Mouse (Mus musculus): Measurements from ENCODE around the gene D3Ertd254e. TPM values are rescaled to one million over a fixed set of nuclear protein-coding genes. Genes with fewer than 3 reads are reported as not detected.
"Not testable (repeated sequence)": the region's sequence is repeated elsewhere in the genome, so short reads cannot be mapped to it uniquely, and the experiment has no call there.

D3Ertd254e gene
- polyA plus RNA-seq (2015; fragmentation: Nextera tagmentation; extraction: Ambion mirVana), result 14.8 and 15.1 TPM in 2 replicates

DNA sequence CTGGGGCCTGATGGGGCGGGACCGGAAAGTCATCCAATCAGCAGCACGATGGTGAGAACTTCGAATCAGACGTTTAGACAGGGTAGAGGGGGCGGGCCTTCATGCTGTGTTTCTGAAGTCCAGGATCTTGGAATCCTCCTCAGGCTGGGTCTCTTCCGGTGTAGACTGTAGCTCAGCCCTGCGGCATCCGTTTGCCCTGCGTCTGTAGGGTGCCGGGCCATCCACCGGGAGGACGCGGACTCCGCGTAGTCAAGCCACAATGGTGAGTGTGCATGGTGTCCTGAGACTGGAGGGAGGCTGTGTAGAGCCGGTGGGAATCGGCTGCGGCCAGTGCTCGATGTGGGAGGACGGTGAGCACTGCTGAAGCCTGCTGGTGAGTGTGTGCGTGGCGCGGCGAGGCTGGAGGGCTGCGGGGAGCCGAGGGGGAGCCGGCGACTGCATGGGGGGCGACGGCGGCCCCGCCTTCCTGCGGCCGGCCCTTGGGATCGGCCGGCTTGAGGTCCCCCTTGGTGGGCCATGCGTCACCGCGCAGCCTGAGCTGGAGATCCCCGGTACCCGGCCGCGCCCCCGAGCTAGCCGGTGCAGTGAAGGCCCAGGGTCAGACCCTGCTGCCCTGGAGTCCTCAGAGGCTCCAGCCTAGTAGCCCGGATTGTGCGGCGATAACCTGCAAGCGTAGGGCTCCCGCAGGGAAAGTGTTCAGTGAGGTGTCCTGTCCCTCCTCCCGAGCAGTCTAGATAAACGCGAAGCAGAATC lies at the start of gene D3Ertd254e:
D3Ertd254e (plus strand) TSS at position 84 of the 753 bp plus-strand sequence.
- peak within 1 kb of the TSS; percentile 95 for H3K4me3 ChIP-seq (replicated peaks; ENCODE audit: low read length)
- H3K36me3 ChIP-seq (ENCODE audit: control insufficient read depth, insufficient read depth), result no peaks in the 10 kb centered on the region
- H3K27ac ChIP-seq (ENCODE audit: low read length), result peak within 1 kb of the TSS; percentile 92
- peak within 1 kb of the TSS; percentile 97 for H3K9ac ChIP-seq (replicated peaks; ENCODE audit: low read depth, low read length)
- H3K4me2 ChIP-seq (ENCODE audit: low read length), result peak within 1 kb of the TSS; percentile 71
- H3K27me3 ChIP-seq (replicated peaks; ENCODE audit: control insufficient read depth, insufficient read depth, low read length), result no peaks in the 10 kb centered on the region
- peaks cover 30% of the 10 kb centered on the region for H3K4me1 ChIP-seq (replicated peaks; ENCODE audit: control insufficient read depth, insufficient read depth, low read length)
- H3K9me3 ChIP-seq (ENCODE audit: control insufficient read depth, low read length), result no peaks in the 10 kb centered on the region
- ATAC-seq, result peak; percentile 100
- WGBS, result 0% methylated on average over 54 of the region's 54 CpGs

DNA sequence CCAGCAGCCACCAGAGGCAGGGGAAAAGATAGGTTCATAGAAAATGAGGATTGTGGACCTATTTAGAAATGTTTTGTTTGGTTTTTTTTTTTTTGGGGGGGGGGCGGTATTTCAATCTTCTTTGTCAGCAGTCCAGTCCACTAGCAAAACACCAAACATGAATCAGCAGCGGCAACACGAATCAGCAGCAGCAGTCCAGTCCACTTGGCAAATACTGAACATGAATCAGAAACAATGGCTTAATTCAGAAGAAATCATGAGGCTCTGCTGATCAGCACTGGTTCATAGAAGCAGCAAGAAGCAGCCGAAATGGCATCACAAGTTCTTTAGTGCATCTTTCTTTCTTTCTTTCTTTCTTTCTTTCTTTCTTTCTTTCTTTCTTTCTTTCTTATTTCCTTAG lies 34.7 kb upstream of the D3Ertd254e start:
- no peak for ATAC-seq
- H3K27ac ChIP-seq (ENCODE audit: low read length), result no peak overlapping the region
- H3K36me3 ChIP-seq (ENCODE audit: control insufficient read depth, insufficient read depth), result no peaks in the 10 kb centered on the region
- H3K9ac ChIP-seq (replicated peaks; ENCODE audit: low read depth, low read length), result no peak overlapping the region
- H3K9me3 ChIP-seq (ENCODE audit: control insufficient read depth, low read length), result no peaks in the 10 kb centered on the region
- H3K4me2 ChIP-seq (ENCODE audit: low read length), result no peak overlapping the region
- no peaks in the 10 kb centered on the region; the same call in 1 of the 2 replicates for H3K4me1 ChIP-seq (replicated peaks; ENCODE audit: control insufficient read depth, insufficient read depth, low read length)
- no peaks in the 10 kb centered on the region for H3K27me3 ChIP-seq (replicated peaks; ENCODE audit: control insufficient read depth, insufficient read depth, low read length)
- no peak overlapping the region for H3K4me3 ChIP-seq (replicated peaks; ENCODE audit: low read length)
- WGBS, result 63% methylated on average over 4 of the region's 4 CpGs

DNA sequence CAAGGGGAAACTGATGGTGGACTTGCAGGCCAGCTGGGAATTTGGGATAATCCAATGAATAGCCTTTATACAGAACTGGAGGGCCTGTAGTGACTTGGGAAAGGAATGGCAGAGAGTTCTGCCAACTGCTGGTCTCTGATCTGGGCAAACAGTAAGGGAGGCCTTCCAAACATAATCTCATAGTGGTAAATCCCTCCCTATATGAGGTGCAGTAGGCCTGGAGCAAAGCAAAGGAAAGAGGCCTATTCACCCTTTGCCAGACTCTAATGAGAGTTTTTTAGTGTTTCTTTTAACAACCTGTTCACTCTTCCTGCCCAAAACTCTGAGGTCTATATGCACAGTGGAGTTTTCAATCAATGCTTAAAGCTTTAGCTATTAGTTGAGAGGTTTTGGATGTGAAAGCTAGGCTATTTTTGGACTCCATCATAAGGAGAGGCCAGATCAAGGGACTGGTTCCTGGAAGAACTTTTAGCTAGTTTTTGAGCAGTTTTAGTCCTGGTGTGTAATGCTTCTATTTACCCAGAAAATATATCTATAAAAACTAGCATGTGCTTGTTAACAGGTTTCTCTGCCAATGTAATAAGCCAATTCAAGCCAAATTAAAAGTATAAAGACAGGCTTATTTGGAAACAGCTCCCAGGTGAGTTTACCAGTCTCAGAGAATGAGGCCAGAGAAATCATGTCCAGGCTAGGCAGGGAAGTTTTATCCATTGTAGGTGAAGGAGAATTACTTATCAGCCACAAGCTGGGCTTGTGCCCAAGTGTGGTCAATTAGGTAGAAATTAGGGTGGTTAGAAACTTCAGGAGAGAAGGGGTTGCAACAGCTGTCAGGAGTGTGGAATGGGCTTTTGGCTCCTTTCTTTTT lies 30.9 kb upstream of the D3Ertd254e start:
- H3K27me3 ChIP-seq (replicated peaks; ENCODE audit: control insufficient read depth, insufficient read depth, low read length), result no peaks in the 10 kb centered on the region
- peak; percentile 89 for ATAC-seq
- no peaks in the 10 kb centered on the region for H3K9me3 ChIP-seq (ENCODE audit: control insufficient read depth, low read length)
- H3K4me3 ChIP-seq (replicated peaks; ENCODE audit: low read length), result no peak overlapping the region
- H3K9ac ChIP-seq (replicated peaks; ENCODE audit: low read depth, low read length), result no peak overlapping the region
- no peak overlapping the region for H3K4me2 ChIP-seq (ENCODE audit: low read length)
- no peaks in the 10 kb centered on the region for H3K36me3 ChIP-seq (ENCODE audit: control insufficient read depth, insufficient read depth)
- H3K27ac ChIP-seq (ENCODE audit: low read length), result no peak overlapping the region
- H3K4me1 ChIP-seq (replicated peaks; ENCODE audit: control insufficient read depth, insufficient read depth, low read length), result no peaks in the 10 kb centered on the region; the same call in 1 of the 2 replicates

DNA sequence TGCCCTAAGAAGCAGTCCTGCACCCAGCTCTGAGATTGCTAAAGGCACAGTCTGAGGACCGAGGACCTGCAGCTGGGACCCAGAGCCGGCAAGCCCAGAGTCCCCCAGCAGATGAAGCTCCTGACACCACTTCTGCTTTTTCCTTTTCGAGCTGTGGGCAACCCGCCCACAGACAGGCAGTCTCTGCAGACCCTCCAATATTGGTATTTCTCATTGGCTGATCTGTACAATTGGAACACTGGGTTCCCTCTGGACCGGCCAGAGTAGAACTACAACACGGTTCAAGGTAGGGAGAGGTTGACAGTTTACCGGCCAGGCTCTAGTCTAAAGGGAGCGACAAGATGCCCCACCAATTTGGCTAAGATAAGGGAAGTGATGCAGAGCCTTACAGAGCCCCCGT lies 24.6 kb upstream of the D3Ertd254e start:
- 96% methylated on average over 9 of the region's 9 CpGs for WGBS
- H3K27me3 ChIP-seq (replicated peaks; ENCODE audit: control insufficient read depth, insufficient read depth, low read length); H3K9ac ChIP-seq (replicated peaks; ENCODE audit: low read depth, low read length); H3K9me3 ChIP-seq (ENCODE audit: control insufficient read depth, low read length); ATAC-seq; H3K27ac ChIP-seq (ENCODE audit: low read length); H3K36me3 ChIP-seq (ENCODE audit: control insufficient read depth, insufficient read depth); H3K4me2 ChIP-seq (ENCODE audit: low read length); H3K4me1 ChIP-seq (replicated peaks; ENCODE audit: control insufficient read depth, insufficient read depth, low read length); H3K4me3 ChIP-seq (replicated peaks; ENCODE audit: low read length): not testable (repeated sequence)

DNA sequence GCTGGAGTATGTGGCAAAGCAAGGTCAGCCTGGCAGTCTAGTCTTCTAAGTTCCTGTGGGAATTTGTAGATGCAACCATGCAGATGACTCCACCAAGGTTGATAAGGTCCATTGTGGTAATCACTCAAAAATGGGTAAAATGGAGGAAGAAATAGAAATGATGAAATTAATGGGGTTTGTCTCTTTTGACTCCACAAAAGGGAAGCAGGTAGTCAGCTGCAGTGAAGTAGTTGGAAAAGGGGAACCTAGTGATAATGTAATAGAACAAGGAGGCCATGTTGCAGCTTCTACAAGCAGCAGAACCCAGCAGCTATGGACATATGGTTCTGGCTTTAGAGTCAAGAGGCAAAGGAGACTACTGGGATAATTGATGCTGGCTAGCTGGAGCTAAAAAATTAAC lies 14.7 kb upstream of the D3Ertd254e start:
- Histone ChIP-seq H3K27me3 (replicated peaks; ENCODE audit: control insufficient read depth, insufficient read depth, low read length) (no peaks in the 10 kb centered on the region), H3K4me2 (ENCODE audit: low read length) (no peak overlapping the region), H3K4me3 (replicated peaks; ENCODE audit: low read length) (no peak overlapping the region), H3K9ac (replicated peaks; ENCODE audit: low read depth, low read length) (no peak overlapping the region), H3K36me3 (ENCODE audit: control insufficient read depth, insufficient read depth) (no peaks in the 10 kb centered on the region), H3K4me1 (replicated peaks; ENCODE audit: control insufficient read depth, insufficient read depth, low read length) (no peaks in the 10 kb centered on the region), H3K27ac (ENCODE audit: low read length) (no peak overlapping the region), H3K9me3 (ENCODE audit: control insufficient read depth, low read length) (no peaks in the 10 kb centered on the region)
- no peak for ATAC-seq

DNA sequence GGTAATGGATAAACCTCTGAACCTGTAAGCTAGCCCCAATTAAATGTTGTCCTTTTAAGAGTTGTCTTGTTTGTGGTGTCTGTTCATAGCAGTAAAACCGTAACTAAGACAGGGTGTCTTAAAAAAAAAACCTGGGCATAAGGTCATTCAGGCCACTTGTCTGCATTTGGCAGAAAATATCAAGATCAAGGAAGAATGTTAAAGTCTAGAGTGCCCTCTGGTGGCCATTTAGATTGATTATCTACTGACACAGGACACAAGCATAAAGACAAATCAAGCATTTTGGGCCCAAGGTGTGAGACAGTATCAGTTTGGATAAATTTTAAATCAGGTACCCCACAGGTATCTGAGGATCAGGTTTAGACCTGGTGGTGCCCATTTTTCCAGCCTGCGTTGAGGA lies 13.3 kb upstream of the D3Ertd254e start:
- H3K27ac ChIP-seq (ENCODE audit: low read length), result no peak overlapping the region
- H3K4me3 ChIP-seq (replicated peaks; ENCODE audit: low read length), result no peak overlapping the region
- H3K36me3 ChIP-seq (ENCODE audit: control insufficient read depth, insufficient read depth), result no peaks in the 10 kb centered on the region
- 38% methylated on average over 2 of the region's 2 CpGs for WGBS
- no peak for ATAC-seq
- no peaks in the 10 kb centered on the region for H3K4me1 ChIP-seq (replicated peaks; ENCODE audit: control insufficient read depth, insufficient read depth, low read length)
- H3K4me2 ChIP-seq (ENCODE audit: low read length), result no peak overlapping the region
- no peak overlapping the region for H3K9ac ChIP-seq (replicated peaks; ENCODE audit: low read depth, low read length)
- no peaks in the 10 kb centered on the region for H3K27me3 ChIP-seq (replicated peaks; ENCODE audit: control insufficient read depth, insufficient read depth, low read length)
- no peaks in the 10 kb centered on the region for H3K9me3 ChIP-seq (ENCODE audit: control insufficient read depth, low read length)

DNA sequence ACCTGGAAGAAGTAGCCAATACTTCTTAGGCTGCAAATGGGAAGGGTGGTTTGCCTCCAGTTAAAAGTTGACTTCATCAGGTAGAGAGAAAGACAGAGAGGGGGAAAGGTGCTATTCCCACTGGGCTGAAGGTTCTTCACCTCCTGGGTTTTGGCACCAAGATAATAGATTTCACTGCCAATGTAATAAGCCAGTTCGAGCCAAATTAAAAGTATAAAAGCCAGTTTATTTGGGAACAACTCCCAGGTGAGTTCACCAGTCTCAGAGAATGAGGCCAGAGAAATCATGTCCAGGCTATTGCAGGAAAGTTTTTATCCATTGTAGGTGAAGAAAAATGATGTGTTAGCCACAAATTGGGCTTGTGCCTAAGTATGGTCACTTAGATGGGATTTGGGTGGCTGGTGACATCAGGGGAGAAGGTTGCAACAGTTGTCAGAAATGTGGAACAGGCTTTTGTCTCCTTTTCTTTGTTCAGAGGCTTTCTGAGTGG lies 12.6 kb upstream of the D3Ertd254e start:
- H3K4me2 ChIP-seq (ENCODE audit: low read length), result no peak overlapping the region
- WGBS, result 76% methylated on average over 1 of the region's 1 CpGs
- H3K27ac ChIP-seq (ENCODE audit: low read length), result no peak overlapping the region
- H3K27me3 ChIP-seq (replicated peaks; ENCODE audit: control insufficient read depth, insufficient read depth, low read length), result no peaks in the 10 kb centered on the region
- no peak for ATAC-seq
- H3K9ac ChIP-seq (replicated peaks; ENCODE audit: low read depth, low read length), result no peak overlapping the region
- no peaks in the 10 kb centered on the region for H3K9me3 ChIP-seq (ENCODE audit: control insufficient read depth, low read length)
- no peaks in the 10 kb centered on the region for H3K36me3 ChIP-seq (ENCODE audit: control insufficient read depth, insufficient read depth)
- no peak overlapping the region for H3K4me3 ChIP-seq (replicated peaks; ENCODE audit: low read length)
- H3K4me1 ChIP-seq (replicated peaks; ENCODE audit: control insufficient read depth, insufficient read depth, low read length), result no peaks in the 10 kb centered on the region

DNA sequence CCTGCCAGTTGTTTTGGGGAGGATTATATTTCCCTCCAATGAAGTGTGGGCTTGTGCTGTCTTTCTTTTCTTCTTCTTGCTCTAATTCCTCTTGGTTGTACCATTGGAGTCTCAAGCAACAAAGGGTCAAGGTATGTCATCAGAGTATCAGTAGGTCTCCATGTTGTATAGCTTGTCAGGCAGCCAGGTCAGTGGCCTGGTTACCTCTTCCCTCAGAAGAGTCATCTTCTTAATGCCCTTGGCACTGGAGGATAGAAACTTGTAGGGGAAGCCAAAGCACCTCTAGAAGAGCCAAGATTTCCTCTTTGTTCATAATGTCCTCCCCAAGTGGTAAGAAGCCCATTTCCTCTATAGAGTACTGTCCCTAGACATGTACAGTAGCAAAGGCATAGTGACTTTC lies 11.8 kb upstream of the D3Ertd254e start:
- Histone ChIP-seq H3K9ac (replicated peaks; ENCODE audit: low read depth, low read length) (no peak overlapping the region), H3K4me1 (replicated peaks; ENCODE audit: control insufficient read depth, insufficient read depth, low read length) (no peaks in the 10 kb centered on the region), H3K9me3 (ENCODE audit: control insufficient read depth, low read length) (no peaks in the 10 kb centered on the region), H3K4me3 (replicated peaks; ENCODE audit: low read length) (no peak overlapping the region), H3K36me3 (ENCODE audit: control insufficient read depth, insufficient read depth) (no peaks in the 10 kb centered on the region), H3K4me2 (ENCODE audit: low read length) (no peak overlapping the region), H3K27me3 (replicated peaks; ENCODE audit: control insufficient read depth, insufficient read depth, low read length) (no peaks in the 10 kb centered on the region), H3K27ac (ENCODE audit: low read length) (no peak overlapping the region)
- no peak for ATAC-seq

DNA sequence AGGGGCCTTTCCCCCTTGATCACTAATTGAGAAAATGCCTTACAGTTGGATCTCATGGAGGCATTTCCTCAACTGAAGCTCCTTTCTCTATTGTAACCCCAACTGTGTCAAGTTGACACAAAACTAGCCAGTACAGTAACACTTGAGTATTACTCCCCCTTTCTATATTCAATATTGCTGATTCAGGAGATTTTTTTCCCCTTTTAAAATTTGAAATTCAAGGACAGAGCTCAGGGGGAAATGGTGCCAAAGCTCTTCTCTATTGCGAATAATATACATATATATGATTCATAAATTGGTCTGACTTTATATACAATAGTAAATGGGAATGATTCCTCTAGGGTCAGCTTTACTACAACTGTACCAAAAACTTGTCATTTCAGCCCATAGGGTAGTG lies 282 bp upstream of the D3Ertd254e start:
- Histone ChIP-seq H3K4me1 (replicated peaks; ENCODE audit: control insufficient read depth, insufficient read depth, low read length) (peaks cover 29% of the 10 kb centered on the region), H3K4me3 (replicated peaks; ENCODE audit: low read length) (peak overlapping the region; percentile 95), H3K27ac (ENCODE audit: low read length) (no peak overlapping the region), H3K4me2 (ENCODE audit: low read length) (peak overlapping the region; percentile 71), H3K9me3 (ENCODE audit: control insufficient read depth, low read length) (no peaks in the 10 kb centered on the region), H3K27me3 (replicated peaks; ENCODE audit: control insufficient read depth, insufficient read depth, low read length) (no peaks in the 10 kb centered on the region), H3K9ac (replicated peaks; ENCODE audit: low read depth, low read length) (no peak overlapping the region), H3K36me3 (ENCODE audit: control insufficient read depth, insufficient read depth) (no peaks in the 10 kb centered on the region)
- ATAC-seq, result no peak
- WGBS, result 7% methylated on average over 1 of the region's 1 CpGs
